Mouse (Mus musculus): Measurements from ENCODE around the gene Shisa5.

DNA sequence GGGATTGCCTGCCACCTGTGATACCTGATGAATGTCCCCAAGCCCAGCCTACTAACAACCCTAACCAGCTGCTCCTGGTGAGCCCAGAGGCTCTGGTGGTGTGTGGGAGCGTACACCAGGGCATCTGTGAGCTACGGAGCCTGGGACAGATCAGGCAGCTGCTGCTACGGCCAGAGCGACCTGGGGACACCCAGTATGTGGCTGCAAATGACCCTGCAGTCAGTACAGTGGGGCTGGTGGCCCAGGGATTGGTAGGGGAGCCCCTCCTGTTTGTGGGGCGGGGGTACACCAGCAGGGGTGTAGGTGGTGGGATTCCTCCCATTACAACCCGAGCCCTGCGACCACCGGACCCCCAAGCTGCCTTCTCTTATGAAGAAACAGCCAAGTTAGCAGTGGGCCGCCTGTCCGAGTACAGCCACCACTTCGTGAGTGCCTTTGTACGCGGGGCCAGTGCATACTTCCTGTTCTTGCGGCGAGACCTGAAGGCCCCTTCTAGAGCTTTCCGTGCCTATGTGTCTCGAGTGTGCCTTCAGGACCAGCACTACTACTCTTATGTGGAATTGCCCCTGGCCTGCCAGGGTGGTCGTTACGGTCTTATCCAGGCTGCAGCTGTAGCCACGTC is 62.1 kb downstream of the Shisa5 start:
- TF ChIP-seq CTCF (IDR thresholded peaks at IDR 0.05; ENCODE audit: borderline replicate concordance, extremely low read depth, insufficient read depth, insufficient read length) (no peak), POLR2A (IDR thresholded peaks at IDR 0.05; ENCODE audit: borderline replicate concordance, extremely low read depth, insufficient read depth, insufficient read length, poor library complexity, severe bottlenecking) (no peak)

All from brain, embryonic 14.5 days (tissue).